Mouse (Mus musculus) erythroblast, adult 5-6 weeks (primary cell): ENCODE measurements around the gene Kif17. TPM values are rescaled to one million over a fixed set of nuclear protein-coding genes. Genes with fewer than 3 reads are reported as not detected.

Experiments used
- ATAC-seq: replicated peaks from 2 replicates; pipeline ENCODE4 v1.8.0; 2016; ENCODE audit warnings: moderate number of reproducible peaks, mild to moderate bottlenecking, moderate TSS enrichment, inconsistent platforms; ENCODE audit not compliant: poor library complexity, low FRiP score, severe bottlenecking
- total RNA-seq, 2 experiments: library from RNA; stranded (forward) in 1 of 2; stranded (reverse) in 1 of 2; fragments of 150-400 nt in 1 of 2; fragments of 200-764, 138-1000 nt in 1 of 2; gene quantifications; 2 replicates each; pipeline versions ENCODE4 v1.2.3 to v1.2.4; 2015 to 2017; ENCODE audit warnings: low replicate concordance in 2 of 2

Kif17 gene
- total RNA-seq (2015; ENCODE audit: low replicate concordance) (3.3 TPM in 1 of 2 replicates, not detected in the other), total RNA-seq (2017; ENCODE audit: low replicate concordance) (0.26 and 1.3 TPM in 2 replicates)

DNA sequence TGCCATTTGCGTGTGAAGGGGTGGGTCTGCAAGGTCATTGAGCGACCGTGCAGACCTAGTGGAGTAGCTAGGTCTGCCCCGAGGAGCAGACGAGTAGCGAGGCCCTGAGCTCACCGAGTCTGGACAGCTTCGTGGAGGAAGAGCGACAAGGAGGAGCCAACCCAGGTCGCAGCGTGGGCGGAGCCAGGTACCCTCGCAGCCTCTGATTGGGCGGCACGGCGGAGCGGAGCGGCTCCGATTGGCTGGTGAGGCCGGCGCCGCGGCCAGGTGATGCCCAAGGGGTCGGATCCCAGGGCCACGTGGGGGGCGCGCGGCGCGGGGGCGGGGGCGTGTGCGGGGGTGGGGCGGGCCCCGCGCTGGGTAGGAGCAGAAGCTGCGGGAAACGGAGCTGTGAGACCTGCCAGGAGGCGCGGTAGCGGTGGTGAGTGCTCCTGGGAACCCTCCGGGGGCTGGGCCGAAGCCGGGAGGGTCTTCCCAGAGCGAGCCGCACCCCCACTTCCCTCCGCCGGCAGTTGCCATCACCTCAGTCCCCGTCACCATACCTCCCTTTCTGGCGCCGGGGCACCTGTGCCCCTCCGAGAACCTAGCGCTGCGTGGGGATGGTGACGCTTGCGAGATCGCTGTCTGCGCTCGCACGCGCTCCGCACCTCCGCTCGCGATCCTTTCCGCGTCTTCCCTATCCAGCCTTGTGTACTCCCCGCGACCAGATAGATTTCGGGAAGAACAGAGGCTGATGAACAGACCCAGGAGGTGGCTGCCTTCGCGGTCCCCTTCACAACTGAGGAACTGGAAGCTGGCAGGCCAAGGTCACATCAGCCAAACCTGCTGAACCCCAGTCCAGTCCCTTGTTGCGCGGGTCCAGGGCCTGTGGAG, at the start of gene Kif17, which contains the start of gene Sh2d5:
TSS of gene Kif17 (plus strand) at position 348 of the 873 bp plus-strand sequence.
TSS of gene Sh2d5 (plus strand) at position 316 of the 873 bp plus-strand sequence.
- peak; percentile 70 for ATAC-seq

DNA sequence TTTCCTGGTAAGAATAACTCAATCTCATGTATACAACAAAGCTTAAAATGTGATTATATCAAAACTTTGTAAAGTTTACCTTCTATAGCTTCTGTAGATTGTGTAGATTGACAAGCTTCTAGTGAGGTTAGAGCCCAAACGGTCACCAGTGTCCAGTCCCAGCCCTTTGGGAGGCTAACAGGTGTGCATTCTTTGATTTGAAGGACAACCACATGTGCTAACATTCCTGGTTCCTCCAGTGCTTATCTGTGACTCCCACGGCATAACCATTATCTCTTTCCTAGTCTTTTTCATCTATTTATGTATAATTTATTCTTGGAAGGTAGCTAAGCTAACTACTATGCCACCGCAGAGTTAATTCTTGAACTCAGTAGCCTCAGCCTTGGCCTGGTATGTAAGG, 49.5 kb upstream of the Kif17 start:
- no peak for ATAC-seq

DNA sequence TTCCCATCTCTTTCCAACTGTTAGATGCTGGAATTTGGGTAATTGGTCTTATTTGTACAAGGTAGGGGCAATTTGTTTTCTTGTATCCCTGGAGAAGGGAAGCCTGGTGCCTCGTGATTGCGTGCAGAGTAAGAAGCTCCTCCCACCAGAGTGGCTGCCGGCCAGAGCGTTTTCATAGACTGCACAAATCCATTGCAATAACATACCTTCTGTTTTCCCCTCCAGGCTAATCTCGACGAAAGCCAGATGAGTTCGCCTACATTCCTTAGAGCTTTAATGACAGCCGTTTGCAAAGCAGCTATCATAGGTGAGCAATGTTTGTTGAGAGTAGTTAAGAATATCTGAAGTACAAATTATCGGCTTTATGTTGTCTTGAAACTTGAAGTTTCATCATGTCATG, 48.5 kb upstream of the Kif17 start:
- no peak for ATAC-seq

DNA sequence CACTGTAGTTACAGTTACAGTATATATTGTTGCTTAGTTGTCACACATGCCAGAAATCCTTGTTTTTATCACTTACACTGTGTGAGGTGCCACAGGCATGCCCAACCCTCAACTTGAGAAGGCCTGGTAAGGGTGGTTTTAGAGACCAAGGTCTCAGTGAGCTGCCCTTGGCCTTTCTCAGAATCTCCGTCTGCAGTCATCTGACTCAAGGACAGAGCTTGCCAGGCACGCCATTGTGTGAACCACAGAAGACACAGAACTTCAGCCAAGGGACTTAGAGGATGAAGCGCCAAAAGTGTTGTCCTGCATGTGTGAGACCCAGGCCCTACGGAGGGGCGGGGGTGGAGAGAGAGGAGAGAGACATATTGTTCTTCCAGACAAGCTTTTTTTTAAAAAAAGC, 40.1 kb upstream of the Kif17 start:
- no peak for ATAC-seq

DNA sequence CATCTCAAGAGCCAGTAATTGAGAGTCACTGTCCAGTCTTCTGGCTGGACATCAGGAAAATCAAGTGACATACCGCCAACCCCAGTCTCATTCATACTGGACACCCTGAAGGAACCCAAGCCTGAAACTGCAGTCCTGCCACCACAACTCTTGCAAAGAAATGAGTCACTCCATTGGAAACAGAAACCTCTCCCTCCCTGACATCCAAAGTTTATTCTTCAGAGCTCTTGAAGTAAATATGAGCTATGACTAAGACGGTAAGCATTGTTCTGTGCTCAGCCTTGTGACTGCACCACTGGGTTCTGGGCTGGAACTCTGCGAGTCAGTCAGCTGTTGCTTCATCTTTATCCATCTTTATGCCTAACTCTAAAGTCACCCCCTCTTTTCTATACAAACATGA, 36.4 kb upstream of the Kif17 start:
- ATAC-seq = no peak

DNA sequence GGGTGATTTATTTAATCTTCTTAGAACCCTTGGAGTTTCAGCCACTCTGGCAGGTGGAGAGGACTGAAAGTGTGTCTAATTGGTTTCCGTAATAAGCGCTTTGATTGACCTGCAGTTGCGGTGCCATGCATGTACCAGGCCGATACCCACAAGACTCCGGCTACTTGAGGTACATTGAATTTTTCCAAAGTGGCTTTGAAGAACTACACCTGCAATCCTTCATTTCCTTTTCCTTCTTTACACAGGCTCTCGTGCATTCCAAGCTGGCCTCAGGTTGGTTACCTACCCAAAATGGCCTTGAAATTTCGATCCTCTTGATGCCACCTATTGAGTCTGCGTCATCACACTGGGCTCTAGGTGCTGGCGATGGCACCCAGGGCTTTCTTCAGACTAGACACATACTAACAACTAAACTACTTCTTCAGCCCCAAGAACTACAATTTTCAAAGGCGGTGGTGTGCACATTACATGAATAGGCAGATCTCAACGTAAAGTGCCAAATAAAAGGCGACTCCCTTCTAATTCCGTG, 34.5 kb upstream of the Kif17 start:
- ATAC-seq = no peak

DNA sequence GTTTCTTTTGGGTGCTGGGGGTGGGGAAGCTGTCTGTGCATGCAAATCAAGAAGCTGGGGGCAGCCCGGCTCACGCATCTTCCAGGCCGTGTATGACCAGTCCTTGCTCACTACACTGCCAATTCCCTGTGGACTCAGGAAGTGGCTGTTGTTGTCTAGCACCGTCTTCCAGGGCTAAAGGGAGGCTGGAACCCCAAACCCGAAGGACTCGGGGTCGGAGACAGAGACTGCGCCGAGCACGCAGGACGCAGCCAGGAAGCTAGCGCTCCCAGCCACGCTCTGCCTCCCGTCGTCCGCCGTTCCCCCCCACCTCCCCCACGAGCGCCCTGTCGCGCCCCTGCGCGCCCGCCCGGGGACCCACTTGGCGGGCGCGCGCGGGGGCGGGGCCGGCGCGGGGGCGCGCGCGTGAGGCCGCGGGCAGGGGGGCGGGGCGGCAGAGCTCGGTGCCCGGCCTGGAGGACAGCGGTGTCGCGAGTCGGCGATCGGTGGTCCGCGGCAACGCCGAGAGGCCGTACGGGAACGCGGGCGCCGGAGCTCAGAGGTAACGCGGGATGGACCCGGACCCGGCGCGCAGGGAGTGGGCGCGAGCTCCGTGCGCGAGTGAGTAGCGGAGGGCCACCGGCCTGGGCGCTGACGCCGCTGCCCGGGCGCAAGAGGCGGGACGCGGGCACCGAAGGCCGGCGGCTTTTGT, 33.9 kb upstream of the Kif17 start, which contains the start of gene Hp1bp3:
TSS of gene Hp1bp3 (plus strand) at position 97 of the 691 bp plus-strand sequence.
- peak; percentile 27 for ATAC-seq

DNA sequence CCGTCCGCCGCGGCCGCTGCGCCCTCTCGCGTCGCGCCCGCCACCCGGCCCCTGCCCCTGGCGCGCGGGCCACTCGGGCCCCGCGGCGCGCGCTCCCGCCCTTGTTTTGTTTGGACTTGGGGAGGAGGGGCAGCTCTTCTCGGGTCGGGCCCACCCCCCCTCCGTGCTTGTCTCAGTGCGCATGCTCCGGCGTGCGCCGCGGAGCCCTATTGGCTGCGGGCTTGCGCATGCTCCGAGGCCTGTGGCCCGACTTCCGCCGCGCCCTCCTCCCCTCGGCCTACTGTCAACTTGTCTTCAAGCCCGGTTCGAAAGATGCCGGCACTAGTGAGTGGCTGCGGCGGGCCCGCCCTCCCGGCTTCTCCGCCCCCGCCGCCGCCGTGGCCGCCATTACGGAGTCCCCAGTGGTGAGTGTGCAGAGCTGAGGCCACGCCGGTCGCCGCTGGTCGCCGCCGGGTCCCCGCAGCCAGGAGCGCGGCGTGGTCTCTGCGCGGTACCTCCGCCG, 33.3 kb upstream of the Kif17 start:
- ATAC-seq = peak; percentile 87

DNA sequence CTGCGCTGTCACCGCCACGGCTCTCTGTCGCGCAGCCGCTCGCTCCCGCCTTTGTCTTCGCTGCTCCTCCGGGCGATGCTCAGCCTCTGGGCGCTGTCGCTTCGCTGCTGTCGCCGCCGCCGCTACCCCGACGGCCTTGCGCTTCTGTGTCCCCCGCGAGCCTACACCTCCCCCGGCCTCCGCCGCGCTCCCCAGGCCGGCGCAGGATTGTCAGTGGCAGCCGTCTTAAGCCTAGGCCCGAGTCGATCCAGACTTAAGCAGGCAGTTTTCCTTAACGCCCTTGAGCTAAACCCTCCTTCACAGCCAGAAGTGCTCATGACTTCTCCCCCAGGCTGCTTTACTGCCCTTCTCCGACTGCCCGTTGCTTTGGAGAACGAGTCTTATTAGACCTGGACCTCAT, 32.8 kb upstream of the Kif17 start:
- peak; percentile 7 for ATAC-seq

DNA sequence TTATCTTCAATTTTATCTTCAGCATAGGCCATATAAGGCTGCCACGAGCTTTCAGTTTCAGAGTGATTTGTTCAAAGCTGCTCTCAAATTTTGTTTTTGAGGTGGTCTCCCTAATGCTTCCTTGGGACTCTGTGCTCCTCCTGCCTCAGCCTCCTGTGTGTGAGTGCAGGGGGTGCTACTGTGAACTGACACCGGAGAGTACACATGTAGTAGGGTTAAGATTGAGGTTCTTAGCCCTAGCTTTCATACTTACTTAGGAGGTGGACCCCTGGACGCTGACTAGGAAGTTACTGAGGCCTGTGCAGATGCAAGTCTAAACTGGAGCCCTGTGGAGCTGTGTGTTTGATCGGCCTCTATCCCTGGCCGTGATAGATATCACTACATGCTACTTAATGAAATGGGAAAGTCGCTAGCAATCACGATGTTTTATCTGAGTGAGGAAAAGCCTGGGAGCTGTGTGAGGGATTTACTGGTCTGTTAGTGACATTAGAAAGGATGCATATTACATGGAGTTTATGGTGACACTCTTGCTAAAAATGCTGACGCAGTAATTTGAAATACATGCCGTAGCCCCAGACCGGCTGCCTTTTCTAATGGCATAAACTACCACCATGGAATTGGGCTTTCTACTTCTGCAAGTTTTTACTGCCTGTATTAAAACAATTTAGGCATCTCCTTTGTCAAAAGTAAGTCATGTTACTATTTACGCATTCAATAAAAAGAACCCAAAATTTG, 32.1 kb upstream of the Kif17 start:
- ATAC-seq = peak; percentile 21; the same call in 1 of the 2 replicates

DNA sequence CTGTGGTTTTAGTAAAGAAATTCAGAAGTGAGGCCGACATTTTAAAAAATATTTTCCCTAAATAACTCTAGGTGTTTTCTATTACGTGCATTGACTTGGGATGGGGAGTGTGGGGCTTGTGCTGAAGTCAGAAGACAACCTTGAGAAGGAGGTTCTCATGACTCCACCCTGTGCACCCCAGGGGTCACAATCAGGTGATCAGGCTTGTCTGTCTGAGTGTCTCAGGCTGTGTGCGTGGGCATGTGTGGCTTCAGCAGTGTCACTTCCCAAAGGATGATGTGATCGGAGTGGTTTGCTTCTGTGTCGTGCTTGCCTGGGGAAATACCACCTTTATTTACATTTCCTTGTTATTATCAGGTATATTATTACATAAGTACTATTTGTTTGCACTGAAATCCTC, 30.9 kb upstream of the Kif17 start:
- no peak for ATAC-seq

DNA sequence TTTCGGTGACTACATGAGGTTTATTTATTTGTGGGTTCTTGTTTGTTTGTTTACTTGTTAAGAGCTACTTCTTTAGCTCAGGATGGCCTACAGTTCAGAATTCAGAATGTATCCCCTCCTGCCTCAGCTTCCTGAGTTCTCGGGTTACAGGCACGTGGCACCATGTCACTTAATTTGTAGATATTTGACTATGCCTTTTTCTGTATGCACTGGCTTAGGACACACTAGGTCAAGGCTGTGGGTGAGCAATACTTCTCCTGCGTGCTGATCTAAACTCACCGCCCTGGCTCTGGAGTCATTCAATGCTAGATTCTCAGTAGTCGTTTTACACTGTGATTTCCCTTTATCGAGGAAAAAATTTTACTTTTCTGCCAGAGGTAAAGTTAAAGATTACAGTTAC, 29.5 kb upstream of the Kif17 start:
- ATAC-seq = no peak

DNA sequence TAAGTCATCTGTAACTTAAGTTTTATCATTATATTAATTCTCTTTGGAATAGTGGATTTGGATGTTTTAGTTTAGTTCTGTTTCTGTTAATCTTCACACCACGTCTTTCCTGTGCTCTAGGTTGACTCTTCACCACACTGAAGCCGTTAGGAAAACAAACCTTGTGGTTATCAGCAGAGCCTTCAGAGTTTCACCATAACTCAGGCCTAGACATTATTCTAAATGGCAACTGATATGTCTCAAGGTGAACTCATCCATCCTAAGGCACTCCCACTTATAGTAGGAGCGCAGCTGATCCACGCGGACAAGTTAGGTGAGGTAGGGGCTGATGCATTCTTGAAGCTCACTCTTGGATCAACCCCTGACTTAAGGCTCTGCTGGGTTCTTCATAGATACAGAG, 28.8 kb upstream of the Kif17 start:
- no peak for ATAC-seq

DNA sequence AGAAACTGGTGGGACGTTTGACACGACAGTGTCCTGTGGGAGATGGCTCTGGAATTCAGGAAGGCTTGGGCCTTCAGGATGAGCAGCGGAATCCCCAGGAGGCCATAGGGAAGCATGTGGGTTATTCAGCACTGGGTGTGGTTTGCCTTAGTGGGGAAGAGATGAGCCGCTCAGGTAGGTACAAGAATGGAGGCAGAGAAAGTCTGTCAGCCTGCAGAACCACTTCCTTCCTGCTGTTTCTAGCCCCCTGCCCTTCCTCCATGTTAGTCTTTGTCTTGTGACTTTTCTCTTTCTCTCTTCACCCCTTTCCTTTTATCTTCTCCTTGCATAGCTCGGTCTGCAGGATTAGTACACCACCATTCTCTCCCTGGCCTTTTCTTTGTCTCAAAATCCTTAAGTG, 27.8 kb upstream of the Kif17 start:
- ATAC-seq = no peak

DNA sequence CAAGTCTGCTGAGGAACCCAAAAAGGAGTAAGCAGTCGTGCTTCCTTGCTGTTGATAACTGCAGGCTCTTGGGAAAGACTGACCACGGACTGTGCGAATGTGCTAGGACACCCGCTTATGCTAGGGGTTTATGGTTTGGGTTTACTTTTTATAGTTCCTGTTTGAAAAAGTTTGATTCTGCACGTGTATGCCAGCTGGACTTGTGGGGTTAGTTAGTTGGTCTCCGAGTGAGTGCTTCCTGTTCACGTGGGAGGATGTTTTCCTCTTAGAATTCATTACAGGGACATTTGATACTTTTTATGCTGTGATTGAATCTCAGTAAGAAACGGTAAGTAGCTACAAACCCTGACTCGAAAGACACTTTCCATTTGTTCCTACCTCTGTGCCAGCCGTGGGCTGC, 26.6 kb upstream of the Kif17 start:
- no peak for ATAC-seq

DNA sequence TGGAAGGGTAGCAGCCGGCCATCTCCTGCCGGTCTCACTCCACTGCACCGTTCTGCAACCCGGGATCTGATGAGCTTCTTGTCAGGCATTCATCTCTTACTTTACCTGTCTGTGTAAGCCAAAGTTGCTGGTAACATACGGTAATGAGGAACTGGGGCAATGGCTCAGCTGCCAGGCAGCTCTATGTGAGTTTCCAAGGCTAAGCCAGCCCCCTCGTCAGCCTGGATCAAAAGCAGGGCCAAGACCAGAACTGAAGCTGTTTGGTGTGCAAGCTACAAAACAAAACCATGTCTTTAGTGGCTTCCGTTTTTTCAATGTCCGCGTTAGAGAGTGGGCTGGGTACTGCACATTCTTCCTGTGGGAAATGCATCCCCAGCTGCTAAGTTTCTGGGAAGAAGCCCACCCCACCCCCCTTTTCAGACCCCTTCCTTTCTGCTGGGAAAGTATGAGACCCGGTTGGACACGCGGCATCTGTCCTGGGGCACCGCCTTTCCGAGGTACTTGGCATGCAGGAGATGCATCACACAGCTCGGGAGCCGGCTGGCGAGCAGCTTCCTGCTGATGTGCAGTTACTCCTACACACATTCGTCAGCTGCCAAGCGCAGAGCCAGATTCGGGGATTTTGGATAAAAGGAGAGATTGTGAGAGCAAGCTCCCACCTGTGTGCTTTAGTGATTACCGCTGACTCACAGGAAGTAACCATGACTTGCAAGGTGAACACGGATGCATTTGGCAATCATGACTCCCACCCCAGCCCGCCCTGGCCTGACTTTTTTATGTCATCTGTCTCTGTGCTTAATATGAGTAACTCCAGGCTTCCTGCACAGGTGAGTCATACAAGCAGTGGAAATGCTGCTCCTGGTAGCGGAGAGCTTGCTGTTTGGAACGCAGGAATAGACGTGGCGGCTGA, 3.2 kb upstream of the Kif17 start:
- ATAC-seq = no peak

DNA sequence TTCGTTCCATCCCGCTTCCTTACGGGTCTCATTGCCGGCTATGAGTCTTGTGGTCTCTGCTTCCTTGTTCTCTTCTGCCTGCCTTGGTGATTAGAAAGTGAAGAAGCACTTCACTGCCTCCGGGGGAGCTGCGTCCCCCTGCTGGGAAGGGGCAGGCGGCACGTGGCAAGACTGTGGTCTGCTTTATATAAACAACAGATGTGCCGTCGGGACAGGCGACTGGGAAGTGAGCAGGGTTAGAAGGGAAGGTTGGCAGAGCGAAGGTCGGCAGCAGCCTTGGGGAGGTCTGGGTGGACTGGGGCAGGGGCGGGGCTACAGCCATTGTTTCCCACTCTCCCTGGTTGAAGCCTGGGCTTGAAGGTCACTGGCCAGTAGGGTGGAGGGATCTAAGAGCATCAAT, 1.6 kb downstream of the Kif17 start:
- ATAC-seq = no peak

DNA sequence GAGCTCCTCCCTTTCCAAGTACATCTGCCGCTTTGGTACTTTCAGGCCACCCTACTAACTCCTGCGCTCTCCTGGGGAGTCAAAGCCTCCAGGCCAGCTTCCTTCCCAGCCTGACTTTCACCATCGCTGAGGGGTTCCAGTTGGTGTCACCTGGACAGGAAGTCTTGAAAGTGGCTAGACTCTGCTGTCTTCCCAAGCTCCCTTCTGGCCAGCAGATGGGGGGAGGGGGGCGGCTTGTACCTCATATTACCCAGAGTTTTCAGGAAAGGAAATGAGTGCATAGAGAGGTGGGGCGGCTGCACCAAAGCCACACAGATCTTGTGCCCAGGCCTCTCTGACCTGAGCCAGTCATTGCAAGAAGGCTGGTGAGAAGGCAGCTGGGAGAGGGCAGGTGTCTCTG, 2.0 kb downstream of the Kif17 start:
- ATAC-seq = no peak
